Mouse (Mus musculus): Measurements from ENCODE around the gene Hlcs. TPM values are rescaled to one million over a fixed set of nuclear protein-coding genes. Genes with fewer than 3 reads are reported as not detected.

The Hlcs gene
- polyA plus RNA-seq, 1 experiment from 2014 or later: 4.0 TPM

DNA sequence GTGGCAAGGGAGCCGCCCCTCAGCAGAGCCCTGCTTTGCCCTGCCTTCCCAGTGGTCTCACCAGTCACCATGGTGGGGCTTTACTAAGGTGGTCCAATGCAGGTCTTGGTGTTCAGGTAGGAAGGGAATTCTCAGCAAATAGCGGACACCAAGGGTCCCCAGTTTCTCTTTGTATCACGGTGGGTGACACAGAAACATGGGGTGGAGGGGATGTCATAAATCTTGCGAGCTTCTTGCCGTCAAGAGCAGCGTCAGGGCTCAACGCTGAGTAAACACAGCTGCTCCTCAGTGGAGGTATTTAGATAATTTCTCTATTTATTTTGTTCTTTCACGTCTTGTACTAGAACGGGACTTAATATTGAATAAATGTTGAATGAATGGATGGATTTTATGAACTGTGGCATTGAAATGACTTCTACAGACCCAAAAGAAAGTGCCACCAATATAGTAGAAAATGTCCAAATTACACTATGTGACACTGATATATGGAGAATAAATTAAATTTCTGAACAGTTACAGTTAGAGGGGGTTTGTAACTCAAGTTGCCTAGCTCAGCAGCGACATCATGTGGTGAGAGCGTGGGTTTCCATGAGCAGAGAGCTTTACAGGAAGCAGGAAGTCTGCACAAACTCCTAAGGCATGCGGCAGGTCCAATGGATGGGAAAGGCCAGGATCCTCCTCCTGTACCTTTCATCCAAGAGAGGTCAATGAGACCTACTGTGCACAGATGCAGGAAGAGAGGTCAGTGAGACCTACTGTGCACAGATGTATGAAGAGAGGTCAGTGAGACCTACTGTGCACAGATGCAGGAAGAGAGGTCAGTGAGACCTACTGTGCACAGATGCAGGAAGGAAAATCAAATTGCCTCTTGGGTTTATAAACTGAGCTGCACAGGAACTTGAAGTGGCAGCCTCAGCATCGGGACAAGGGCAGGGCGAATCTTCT lies 54.7 kb downstream of the Hlcs start:
- Histone ChIP-seq H3K36me3 (ENCODE audit: control insufficient read depth, insufficient read depth, low read length) (no peaks in the 10 kb centered on the region), H3K4me3 (ENCODE audit: low read depth, low read length) (no peak overlapping the region), H3K27me3 (replicated peaks; ENCODE audit: control insufficient read depth, insufficient read depth, low read length) (no peaks in the 10 kb centered on the region), H3K9me3 (replicated peaks; ENCODE audit: control insufficient read depth, low read length) (no peaks in the 10 kb centered on the region), H3K4me1 (ENCODE audit: control insufficient read depth, insufficient read depth, low read length) (no peaks in the 10 kb centered on the region; the same call in 1 of the 2 replicates), H3K27ac (ENCODE audit: low read depth, low read length) (no peak overlapping the region), H3K9ac (ENCODE audit: low read length) (no peak overlapping the region), H3K4me2 (ENCODE audit: low read length) (no peak overlapping the region)
- 68% methylated on average over 14 of the region's 14 CpGs for WGBS
- peak; percentile 94 for DNase-seq (ENCODE audit: low spot score)
- ATAC-seq: peak; percentile 77

DNA sequence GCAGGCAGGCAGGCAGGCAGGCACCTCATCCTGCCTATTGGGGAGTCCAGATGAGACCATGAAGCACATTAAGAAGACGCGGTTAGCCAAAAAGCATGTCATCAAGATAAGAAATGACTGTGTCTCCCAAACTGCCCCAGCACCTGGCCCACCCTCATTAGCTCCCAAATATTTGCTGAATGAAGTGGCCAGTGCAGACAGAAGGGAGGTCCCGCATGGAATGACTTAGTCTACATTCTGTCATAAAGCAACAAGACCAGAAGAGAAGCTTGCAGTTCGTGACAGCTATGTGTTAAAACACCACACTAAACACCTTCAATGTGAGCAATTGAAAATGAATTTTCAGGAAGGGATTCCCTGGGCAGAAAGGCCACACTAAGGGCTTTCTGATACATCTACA lies 57.8 kb downstream of the Hlcs start:
- Histone ChIP-seq H3K4me3 (ENCODE audit: low read depth, low read length) (no peak overlapping the region), H3K9ac (ENCODE audit: low read length) (no peak overlapping the region), H3K27ac (ENCODE audit: low read depth, low read length) (no peak overlapping the region), H3K27me3 (replicated peaks; ENCODE audit: control insufficient read depth, insufficient read depth, low read length) (no peaks in the 10 kb centered on the region), H3K36me3 (ENCODE audit: control insufficient read depth, insufficient read depth, low read length) (no peaks in the 10 kb centered on the region), H3K4me1 (ENCODE audit: control insufficient read depth, insufficient read depth, low read length) (no peaks in the 10 kb centered on the region; the same call in 1 of the 2 replicates), H3K4me2 (ENCODE audit: low read length) (no peak overlapping the region), H3K9me3 (replicated peaks; ENCODE audit: control insufficient read depth, low read length) (no peaks in the 10 kb centered on the region)
- DNase-seq (ENCODE audit: low spot score): no peak
- 92% methylated on average over 4 of the region's 4 CpGs for WGBS
- no peak for ATAC-seq

DNA sequence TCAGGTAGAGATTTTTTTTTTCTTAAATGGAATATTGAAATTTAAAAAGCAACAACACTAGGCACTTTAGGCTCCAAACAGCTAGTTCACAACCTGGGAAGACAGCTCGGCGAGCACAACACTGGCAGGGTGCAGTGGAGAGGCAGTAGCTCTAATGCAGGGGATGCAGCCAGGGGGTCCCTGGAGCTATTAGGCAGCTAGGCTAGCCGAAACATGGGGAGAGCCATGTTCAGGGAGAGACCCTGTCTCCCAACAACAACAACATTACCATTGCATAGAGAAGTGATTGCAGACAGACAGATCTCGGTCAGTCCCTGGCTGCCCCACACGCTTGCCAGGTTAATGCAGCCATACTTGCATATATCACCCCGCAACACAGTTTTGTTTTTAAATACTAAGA lies 58.3 kb downstream of the Hlcs start:
- Histone ChIP-seq H3K4me3 (ENCODE audit: low read depth, low read length) (no peak overlapping the region), H3K27ac (ENCODE audit: low read depth, low read length) (no peak overlapping the region), H3K4me2 (ENCODE audit: low read length) (no peak overlapping the region), H3K9me3 (replicated peaks; ENCODE audit: control insufficient read depth, low read length) (no peaks in the 10 kb centered on the region), H3K9ac (ENCODE audit: low read length) (no peak overlapping the region), H3K27me3 (replicated peaks; ENCODE audit: control insufficient read depth, insufficient read depth, low read length) (no peaks in the 10 kb centered on the region), H3K36me3 (ENCODE audit: control insufficient read depth, insufficient read depth, low read length) (no peaks in the 10 kb centered on the region), H3K4me1 (ENCODE audit: control insufficient read depth, insufficient read depth, low read length) (no peaks in the 10 kb centered on the region; the same call in 1 of the 2 replicates)
- ATAC-seq (no peak), DNase-seq (ENCODE audit: low spot score) (no peak)
- WGBS: 92% methylated on average over 6 of the region's 6 CpGs

DNA sequence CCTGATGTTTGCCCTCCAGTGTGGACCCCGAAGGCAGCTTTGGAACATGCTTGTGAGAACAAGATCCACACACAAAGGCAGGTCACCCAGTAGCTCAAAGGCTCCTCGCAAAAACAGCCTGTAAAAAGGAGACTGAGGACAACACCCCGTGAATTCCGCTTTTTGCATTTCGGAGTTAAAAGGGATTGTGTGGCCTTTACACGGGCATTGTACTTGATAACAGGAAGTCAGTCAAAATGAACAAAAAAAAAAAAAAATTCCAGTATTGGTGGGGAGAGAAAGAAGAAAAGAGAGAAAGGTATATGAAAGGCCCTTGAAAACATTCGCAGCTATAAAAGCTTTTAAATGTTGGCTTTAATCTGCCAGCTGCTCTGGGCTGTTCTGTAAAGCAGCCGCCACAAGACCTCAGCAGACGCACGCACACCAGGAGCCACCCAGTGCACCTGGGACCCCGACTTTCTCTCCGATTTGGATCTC lies 58.9 kb downstream of the Hlcs start:
- ATAC-seq (no peak), DNase-seq (ENCODE audit: low spot score) (peak; percentile 33)
- WGBS: 42% methylated on average over 12 of the region's 12 CpGs
- Histone ChIP-seq H3K4me2 (ENCODE audit: low read length) (no peak overlapping the region), H3K27ac (ENCODE audit: low read depth, low read length) (no peak overlapping the region), H3K27me3 (replicated peaks; ENCODE audit: control insufficient read depth, insufficient read depth, low read length) (no peaks in the 10 kb centered on the region), H3K4me3 (ENCODE audit: low read depth, low read length) (no peak overlapping the region), H3K9me3 (replicated peaks; ENCODE audit: control insufficient read depth, low read length) (no peaks in the 10 kb centered on the region), H3K4me1 (ENCODE audit: control insufficient read depth, insufficient read depth, low read length) (peaks cover 2% of the 10 kb centered on the region), H3K36me3 (ENCODE audit: control insufficient read depth, insufficient read depth, low read length) (no peaks in the 10 kb centered on the region), H3K9ac (ENCODE audit: low read length) (no peak overlapping the region)

DNA sequence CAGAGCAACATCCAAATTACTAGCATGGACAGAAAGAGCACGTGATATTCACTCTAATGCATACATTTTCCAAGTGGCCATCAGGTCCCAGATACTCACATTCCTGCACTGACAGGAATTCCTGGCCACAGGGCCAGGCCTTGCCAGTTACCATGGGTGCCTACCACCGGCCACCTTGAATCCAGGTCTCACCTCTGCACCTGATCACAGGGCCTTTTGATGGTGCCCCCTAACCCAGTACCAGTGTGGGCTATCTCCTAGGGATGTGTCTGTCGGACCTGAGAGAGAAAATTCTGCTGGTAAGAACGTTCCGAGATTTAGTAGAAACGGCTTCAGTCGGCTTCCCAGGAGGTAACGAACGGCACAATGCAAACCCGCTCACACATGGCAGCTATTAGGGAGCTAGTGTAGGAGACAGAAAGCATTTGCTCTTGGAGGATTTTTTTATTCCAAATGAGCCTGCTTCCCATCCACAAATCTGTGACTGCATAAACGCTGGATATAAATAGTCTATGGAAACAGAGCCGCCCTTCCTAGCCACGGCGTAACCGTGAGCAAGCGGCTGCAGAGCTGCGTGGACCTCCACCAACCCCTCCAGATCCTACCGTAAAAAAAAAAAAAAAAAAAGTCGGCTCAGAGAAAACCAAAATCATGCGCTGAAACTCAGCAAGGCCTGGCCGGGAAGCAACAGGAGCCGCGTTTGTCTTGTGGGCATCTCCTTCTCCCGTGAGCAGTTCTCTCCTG lies 59.5 kb downstream of the Hlcs start:
- Histone ChIP-seq H3K9ac (ENCODE audit: low read length) (no peak overlapping the region), H3K27ac (ENCODE audit: low read depth, low read length) (no peak overlapping the region), H3K36me3 (ENCODE audit: control insufficient read depth, insufficient read depth, low read length) (no peaks in the 10 kb centered on the region), H3K27me3 (replicated peaks; ENCODE audit: control insufficient read depth, insufficient read depth, low read length) (no peaks in the 10 kb centered on the region), H3K9me3 (replicated peaks; ENCODE audit: control insufficient read depth, low read length) (no peaks in the 10 kb centered on the region), H3K4me1 (ENCODE audit: control insufficient read depth, insufficient read depth, low read length) (peaks cover 2% of the 10 kb centered on the region), H3K4me3 (ENCODE audit: low read depth, low read length) (no peak overlapping the region), H3K4me2 (ENCODE audit: low read length) (no peak overlapping the region)
- ATAC-seq: no peak
- 61% methylated on average over 24 of the region's 24 CpGs for WGBS
- DNase-seq (ENCODE audit: low spot score): peak; percentile 19

DNA sequence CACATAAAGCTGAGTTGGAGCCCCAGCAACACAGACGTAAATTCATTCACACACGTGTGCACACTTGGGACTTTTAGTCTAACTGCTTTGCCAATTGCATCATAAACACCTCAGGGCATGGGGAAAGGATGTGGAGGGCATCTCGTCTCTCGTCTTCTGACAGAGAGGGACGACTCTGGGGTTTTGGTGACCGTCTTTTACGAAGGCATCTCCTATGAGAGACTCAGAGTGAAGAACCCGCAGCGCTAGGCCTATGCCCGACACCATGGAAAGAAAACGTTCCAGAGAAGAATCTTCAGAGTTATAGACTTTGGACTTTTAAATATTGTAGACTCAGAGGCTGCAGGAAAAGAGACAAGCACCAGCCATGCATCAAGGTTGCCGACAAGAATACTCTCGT lies 61.6 kb downstream of the Hlcs start:
- H3K36me3 ChIP-seq (ENCODE audit: control insufficient read depth, insufficient read depth, low read length): no peaks in the 10 kb centered on the region
- H3K4me2 ChIP-seq (ENCODE audit: low read length): no peak overlapping the region
- H3K9ac ChIP-seq (ENCODE audit: low read length): no peak overlapping the region
- H3K27ac ChIP-seq (ENCODE audit: low read depth, low read length): no peak overlapping the region
- no peak overlapping the region for H3K4me3 ChIP-seq (ENCODE audit: low read depth, low read length)
- no peak for DNase-seq (ENCODE audit: low spot score)
- no peak for ATAC-seq
- WGBS: 84% methylated on average over 13 of the region's 13 CpGs
- no peaks in the 10 kb centered on the region for H3K9me3 ChIP-seq (replicated peaks; ENCODE audit: control insufficient read depth, low read length)
- H3K4me1 ChIP-seq (ENCODE audit: control insufficient read depth, insufficient read depth, low read length): peaks cover 2% of the 10 kb centered on the region
- no peaks in the 10 kb centered on the region for H3K27me3 ChIP-seq (replicated peaks; ENCODE audit: control insufficient read depth, insufficient read depth, low read length)

DNA sequence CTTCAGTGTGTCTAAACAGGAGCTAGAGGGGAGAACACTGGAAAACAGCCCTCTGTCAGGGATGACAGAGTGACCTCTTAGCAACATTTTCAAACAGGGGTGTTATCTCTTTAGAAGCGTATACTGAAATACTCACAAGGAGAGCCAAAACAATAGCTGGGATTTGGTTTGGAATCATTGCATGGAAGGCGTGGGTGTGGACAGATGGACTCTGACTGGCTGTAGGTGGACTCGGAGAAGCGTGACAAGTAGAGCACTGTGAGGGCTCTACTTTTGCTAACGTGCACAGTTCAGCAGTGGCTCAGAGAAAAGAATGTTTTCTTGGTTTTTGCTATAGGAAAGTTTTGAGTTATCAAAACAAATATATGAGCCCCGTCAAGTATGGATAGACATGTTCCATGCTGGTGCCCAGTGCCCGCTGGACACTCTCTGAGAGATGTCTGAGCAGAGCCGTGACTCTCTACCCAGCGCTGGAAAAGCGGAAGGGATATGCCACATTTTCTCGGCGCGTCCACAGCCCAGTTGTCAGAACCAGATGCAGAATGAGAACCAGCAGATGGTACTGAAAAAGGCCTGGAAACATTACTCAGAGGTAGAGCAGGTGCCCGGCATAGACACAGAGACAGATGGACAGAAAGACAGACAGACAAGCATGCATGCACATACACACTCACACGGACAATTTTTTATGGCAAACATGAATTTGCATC lies 62.6 kb downstream of the Hlcs start:
- Histone ChIP-seq H3K4me3 (ENCODE audit: low read depth, low read length) (no peak overlapping the region), H3K4me1 (ENCODE audit: control insufficient read depth, insufficient read depth, low read length) (peaks cover 2% of the 10 kb centered on the region), H3K27ac (ENCODE audit: low read depth, low read length) (no peak overlapping the region), H3K36me3 (ENCODE audit: control insufficient read depth, insufficient read depth, low read length) (no peaks in the 10 kb centered on the region), H3K27me3 (replicated peaks; ENCODE audit: control insufficient read depth, insufficient read depth, low read length) (no peaks in the 10 kb centered on the region), H3K9ac (ENCODE audit: low read length) (no peak overlapping the region), H3K4me2 (ENCODE audit: low read length) (no peak overlapping the region), H3K9me3 (replicated peaks; ENCODE audit: control insufficient read depth, low read length) (no peaks in the 10 kb centered on the region)
- DNase-seq (ENCODE audit: low spot score): no peak
- ATAC-seq: no peak
- 85% methylated on average over 15 of the region's 15 CpGs for WGBS

DNA sequence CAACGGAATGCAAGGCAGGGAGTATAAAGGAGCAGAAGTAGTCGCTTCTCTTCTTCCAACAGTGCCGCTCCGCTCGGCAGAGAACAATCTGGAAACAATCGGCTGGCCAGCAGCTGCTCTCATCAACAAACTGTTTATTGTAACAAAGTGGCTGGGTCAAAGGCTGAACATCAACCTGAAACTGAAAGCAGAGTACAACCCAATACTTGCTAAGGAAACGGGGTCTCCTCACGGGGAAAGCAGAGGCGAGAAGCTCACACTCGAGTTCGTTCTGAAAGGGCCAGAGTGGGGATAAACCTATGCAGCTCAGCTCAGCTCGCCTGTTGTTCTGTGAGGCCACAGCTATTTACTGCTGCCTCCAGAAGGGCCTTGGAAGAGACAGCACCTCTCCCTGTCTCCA lies 63.2 kb downstream of the Hlcs start:
- no peak for ATAC-seq
- H3K27me3 ChIP-seq (replicated peaks; ENCODE audit: control insufficient read depth, insufficient read depth, low read length): no peaks in the 10 kb centered on the region
- H3K36me3 ChIP-seq (ENCODE audit: control insufficient read depth, insufficient read depth, low read length): no peaks in the 10 kb centered on the region
- no peak overlapping the region for H3K27ac ChIP-seq (ENCODE audit: low read depth, low read length)
- no peak overlapping the region for H3K9ac ChIP-seq (ENCODE audit: low read length)
- WGBS: 69% methylated on average over 12 of the region's 12 CpGs
- no peak overlapping the region for H3K4me2 ChIP-seq (ENCODE audit: low read length)
- no peak overlapping the region for H3K4me3 ChIP-seq (ENCODE audit: low read depth, low read length)
- peaks cover 2% of the 10 kb centered on the region for H3K4me1 ChIP-seq (ENCODE audit: control insufficient read depth, insufficient read depth, low read length)
- H3K9me3 ChIP-seq (replicated peaks; ENCODE audit: control insufficient read depth, low read length): no peaks in the 10 kb centered on the region
- no peak for DNase-seq (ENCODE audit: low spot score)
